Mouse (Mus musculus): Measurements from ENCODE around the gene Itga8.

DNA sequence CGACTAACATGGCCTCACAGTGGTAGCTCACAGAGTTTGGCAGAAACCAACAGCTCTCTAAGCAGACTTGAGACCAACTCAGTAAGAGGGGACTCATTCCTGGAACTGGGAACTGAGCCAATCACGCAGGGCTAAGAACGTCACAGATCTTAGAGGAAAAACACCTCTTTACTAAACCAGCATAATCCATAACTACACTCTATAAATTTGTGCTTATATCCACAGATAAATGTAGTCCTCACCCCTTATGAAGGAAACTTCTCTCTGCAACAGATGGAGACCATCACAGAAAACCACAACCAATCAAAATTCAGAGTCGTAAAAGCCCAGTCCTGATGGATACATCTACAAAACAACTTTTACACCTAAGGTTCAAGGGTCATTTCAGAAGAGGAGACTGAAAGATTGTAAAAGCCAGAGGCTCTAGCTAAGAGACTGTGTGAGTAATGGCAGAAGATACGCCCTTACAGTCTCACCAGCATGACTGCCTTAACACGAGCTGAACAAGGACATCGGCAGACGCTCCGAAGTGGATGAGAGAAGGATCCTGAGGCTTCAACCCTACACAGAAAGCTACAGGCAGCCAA is 3.4 kb upstream of the Itga8 start:
- no peak for TF ChIP-seq GATA1 (IDR thresholded peaks at IDR 0.05; ENCODE audit: borderline replicate concordance, low read length)
- no peak for TF ChIP-seq FLI1 (IDR thresholded peaks at IDR 0.05; ENCODE audit: low read length)
